Mouse (Mus musculus) kidney, adult 2 months (tissue): ENCODE data around the gene Ccdc6. TPM values are rescaled to one million over a fixed set of nuclear protein-coding genes. Genes with fewer than 3 reads are reported as not detected.
"Not testable (repeated sequence)": the region's sequence is repeated elsewhere in the genome, so short reads cannot be mapped to it uniquely, and the experiment has no call there.

Source experiments
- DNase-seq: peaks from one replicate; pipeline ENCODE4 v3.0.0; 2021
- H3K27ac ChIP-seq: fragments of 200-500 bp; 2 replicates; pipeline ENCODE4 v1.5.1; 2012; ENCODE audit warnings: low read depth, low read length, control low read depth, inconsistent platforms; ENCODE audit not compliant: insufficient read depth
- H3K27me3 ChIP-seq: fragments of 200-500 bp; replicated peaks from 2 replicates; pipeline ENCODE4 v1.6.1; 2012; ENCODE audit warnings: mild to moderate bottlenecking, moderate library complexity, low read length, inconsistent platforms; ENCODE audit not compliant: control insufficient read depth, insufficient read depth
- H3K36me3 ChIP-seq: fragments of 200-500 bp; 2 replicates; pipeline ENCODE4 v1.6.1; 2012; ENCODE audit warnings: mild to moderate bottlenecking, moderate library complexity, low read length, inconsistent platforms; ENCODE audit not compliant: control insufficient read depth, insufficient read depth
- H3K4me1 ChIP-seq: fragments of 200-500 bp; 2 replicates; pipeline ENCODE4 v1.6.1; 2011; ENCODE audit warnings: low read length; ENCODE audit not compliant: control insufficient read depth, insufficient read depth
- H3K4me3 ChIP-seq: fragments of 200-500 bp; 2 replicates; pipeline ENCODE4 v1.5.1; 2011; ENCODE audit warnings: mild to moderate bottlenecking, low read depth, low read length, control low read depth; ENCODE audit not compliant: insufficient read depth
- CTCF ChIP-seq: fragments of 200-500 bp; conservative IDR thresholded peaks from 2 replicates; pipeline ENCODE4 v1.5.1; 2011; ENCODE audit warnings: low read depth, mild to moderate bottlenecking, control low read depth, low read length, moderate library complexity, mixed read lengths; ENCODE audit not compliant: insufficient read depth, insufficient read length
- POLR2A ChIP-seq: fragments of 200-500 bp; IDR thresholded peaks from one replicate; pipeline ENCODE4 v1.6.1; 2011; ENCODE audit warnings: low read depth, low read length, control low read depth
- WGBS: fragments of 180-500 bp; shearing (Covaris S2); methylation state at CpG from one replicate; pipeline ENCODE4 v1.1.7; 2018; 5-methylcytosine and 5-hydroxymethylcytosine counted together
- polyA plus RNA-seq: library from polyadenylated mRNA; depleted of rRNA; stranded (reverse); fragments of >200 nt; gene quantifications from 2 replicates; pipeline ENCODE4 v1.2.3, GENCODE M21; 2012

Gene Ccdc6
- polyA plus RNA-seq, 1 experiment: 37.0 TPM

DNA sequence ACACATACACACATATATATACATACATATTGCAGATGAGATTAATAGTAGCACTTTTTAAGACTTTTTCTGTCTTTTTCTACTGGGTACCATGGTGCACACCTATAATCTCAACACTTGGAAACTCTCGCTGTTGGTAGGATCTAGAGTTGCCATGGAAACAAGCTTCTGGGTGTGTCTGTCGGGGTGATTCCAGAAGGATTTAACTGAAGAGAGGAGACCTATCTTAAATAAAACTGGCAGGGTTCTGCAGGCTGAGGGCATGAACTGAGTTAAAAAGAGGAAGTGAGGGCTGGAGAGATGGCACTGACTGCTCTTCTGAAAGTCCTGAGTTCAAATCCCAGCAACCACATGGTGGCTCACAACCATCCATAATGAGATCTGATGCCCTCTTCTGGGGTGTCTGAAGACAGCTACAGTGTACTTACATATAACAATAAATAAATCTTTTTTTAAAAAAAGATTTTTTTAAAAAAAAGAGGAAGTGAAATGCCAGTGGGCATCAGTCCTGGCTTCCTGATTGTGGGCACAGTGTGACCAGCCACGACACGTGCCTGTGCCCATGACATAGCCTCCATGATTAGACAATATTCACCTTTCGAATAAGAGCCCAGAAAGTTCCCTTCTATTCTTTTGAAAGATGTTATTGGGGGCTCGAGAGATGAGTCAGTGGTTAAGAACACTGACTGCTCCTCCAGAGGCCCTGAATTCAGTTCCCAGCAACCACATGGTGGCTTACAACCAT is 102.7 kb downstream of the Ccdc6 start:
- DNase-seq: no peak
- 89% methylated on average over 6 of the region's 6 CpGs for WGBS
- TF ChIP-seq CTCF: no peak
- TF ChIP-seq POLR2A: no peak

DNA sequence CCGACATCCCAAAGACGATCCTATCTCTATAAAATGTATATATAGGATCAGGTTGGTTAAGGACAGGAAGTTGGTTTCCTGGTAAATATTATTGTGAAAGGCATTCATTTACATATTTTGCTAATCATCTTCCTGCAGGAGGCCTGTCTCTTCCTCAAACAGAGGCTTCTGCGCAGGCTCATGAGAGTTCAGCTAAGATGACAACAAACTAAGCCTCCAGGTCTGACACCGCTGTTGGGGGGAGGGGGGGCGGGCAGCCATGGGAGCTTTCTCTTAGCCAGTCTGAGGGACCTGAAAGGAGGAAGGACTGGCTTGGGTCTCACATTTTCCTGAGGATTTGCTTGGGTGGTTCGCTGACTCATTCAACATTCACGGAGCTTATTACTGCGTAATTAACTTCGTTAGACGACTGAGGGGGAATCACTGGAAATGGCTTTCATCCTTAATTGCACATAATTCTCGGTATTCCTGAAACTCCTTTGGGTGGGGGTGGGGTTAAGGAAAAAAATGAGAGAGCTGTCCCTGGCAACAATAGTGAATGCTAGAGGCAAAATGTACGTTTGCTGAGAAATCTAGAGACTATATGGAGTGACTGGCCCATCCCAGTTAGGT is 104.1 kb downstream of the Ccdc6 start:
- Histone ChIP-seq H3K4me3 (no peak overlapping the region), H3K36me3 (no peaks in the 10 kb centered on the region), H3K4me1 (peaks cover 8% of the 10 kb centered on the region; the same call in 1 of the 2 replicates), H3K27ac (no peak overlapping the region), H3K27me3 (no peaks in the 10 kb centered on the region)
- TF ChIP-seq CTCF: no peak
- no peak for DNase-seq
- 52% methylated on average over 12 of the region's 12 CpGs for WGBS

More for the DNA sequence above, 102.7 kb downstream of the Ccdc6 start:
- no peaks in the 10 kb centered on the region for H3K36me3 ChIP-seq
- H3K4me3 ChIP-seq: no peak overlapping the region
- H3K27ac ChIP-seq: no peak overlapping the region
- no peaks in the 10 kb centered on the region for H3K27me3 ChIP-seq
- H3K4me1 ChIP-seq: peaks cover 9% of the 10 kb centered on the region; the same call in 1 of the 2 replicates

DNA sequence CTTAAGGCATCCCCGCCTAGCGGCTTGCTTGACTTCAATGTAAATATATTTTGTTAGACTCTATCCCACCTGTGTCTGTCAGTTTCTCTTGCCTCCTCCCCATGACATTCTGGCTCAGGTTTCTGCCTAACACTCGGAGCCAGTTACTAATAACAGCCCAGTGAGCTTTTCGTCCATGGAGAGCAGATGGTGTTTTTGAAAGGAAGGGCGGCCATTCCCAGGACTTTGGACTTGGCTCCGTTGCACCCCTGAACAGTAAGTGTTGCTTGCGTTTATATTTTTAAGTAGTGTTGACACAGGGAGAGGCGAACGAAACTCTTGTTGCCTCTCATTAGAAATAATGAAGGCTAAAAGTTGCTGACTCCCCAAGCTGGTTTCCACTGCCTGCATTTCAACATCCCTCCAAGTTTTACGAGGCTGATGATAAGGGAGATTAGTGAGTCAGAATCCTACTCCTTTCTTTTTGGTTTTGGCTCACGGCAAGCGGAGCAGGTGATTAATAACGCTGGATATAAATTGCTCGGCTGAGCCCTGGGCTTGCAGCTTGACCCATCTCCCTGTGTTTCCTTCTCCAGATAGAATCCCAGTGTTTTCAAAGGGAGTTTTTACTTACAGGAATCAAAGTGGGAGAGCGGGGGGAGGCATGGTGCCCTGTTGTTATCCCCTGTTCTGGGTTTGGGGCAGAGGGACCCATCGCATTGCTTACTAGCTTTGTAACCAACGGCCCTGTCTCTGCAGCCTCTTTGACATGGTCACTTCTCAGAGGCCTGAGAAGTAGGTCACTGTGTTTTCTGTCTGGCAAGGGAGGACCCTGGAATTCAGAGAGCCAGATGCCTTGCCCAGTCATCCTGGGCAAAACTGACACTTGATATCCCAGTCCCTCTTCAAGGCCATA is 107.8 kb downstream of the Ccdc6 start, which contains the start of gene Mrln:
Gene Mrln, plus strand, starts transcription at position 160 of the 895 bp plus-strand sequence.
- DNase-seq: peak; percentile 67
- TF ChIP-seq CTCF (no peak), POLR2A (no peak)
- H3K4me3 ChIP-seq: no peak within 1 kb of the TSS
- H3K27ac ChIP-seq: no peak within 1 kb of the TSS
- peaks cover 7% of the 10 kb centered on the region; the same call in 1 of the 2 replicates for H3K4me1 ChIP-seq
- 30% methylated on average over 17 of the region's 17 CpGs for WGBS
- H3K36me3 ChIP-seq: no peaks in the 10 kb centered on the region
- no peaks in the 10 kb centered on the region for H3K27me3 ChIP-seq

DNA sequence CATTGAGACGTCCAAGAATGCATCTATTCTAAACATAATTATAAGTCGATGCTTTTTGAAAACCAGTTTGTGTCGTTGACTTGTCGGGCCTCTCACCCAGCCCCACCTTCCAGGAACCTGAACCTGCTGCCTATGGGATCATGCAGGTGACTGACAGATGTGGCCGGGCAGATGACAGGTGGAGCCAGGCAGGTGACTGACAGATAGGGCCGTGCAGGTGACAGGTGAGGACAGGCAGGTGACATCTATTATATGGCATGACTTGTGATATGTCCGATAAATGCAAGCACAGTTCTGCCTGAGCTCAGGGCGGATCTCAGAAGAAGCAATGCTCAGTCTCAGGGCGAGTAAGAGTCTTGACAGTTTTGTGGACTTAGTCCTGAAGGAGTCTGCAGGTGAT is 114.4 kb downstream of the Ccdc6 start:
- Histone ChIP-seq H3K27ac (no peak overlapping the region), H3K27me3 (no peaks in the 10 kb centered on the region), H3K4me1 (no peaks in the 10 kb centered on the region), H3K36me3 (no peaks in the 10 kb centered on the region), H3K4me3 (no peak overlapping the region)
- TF ChIP-seq CTCF: no peak
- no peak for TF ChIP-seq POLR2A
- 85% methylated on average over 9 of the region's 9 CpGs for WGBS
- DNase-seq: no peak

DNA sequence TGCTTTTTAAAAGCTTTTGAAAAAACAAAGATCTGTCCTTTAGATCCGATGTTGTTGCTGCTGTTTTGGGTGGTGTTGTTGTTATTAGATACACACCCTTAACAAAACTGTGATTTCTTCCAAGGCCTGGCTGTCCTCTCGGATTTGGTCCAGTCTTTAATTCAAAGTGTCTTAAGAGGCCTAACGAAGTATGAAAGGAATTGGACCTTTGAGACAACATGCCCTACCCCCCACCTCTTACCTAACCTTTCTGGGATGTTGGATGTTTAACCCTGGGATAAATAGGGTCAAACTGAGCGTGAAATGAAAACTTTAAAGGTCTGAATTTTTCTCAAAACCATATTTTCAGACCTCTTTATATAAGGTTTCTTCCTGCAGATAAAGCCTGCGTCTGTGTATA is 124.0 kb downstream of the Ccdc6 start:
- Histone ChIP-seq H3K27me3 (no peaks in the 10 kb centered on the region), H3K4me1 (peaks cover 27% of the 10 kb centered on the region), H3K4me3 (no peak overlapping the region), H3K36me3 (no peaks in the 10 kb centered on the region), H3K27ac (peak overlapping the region; percentile 95)
- 35% methylated on average over 5 of the region's 5 CpGs for WGBS
- no peak for TF ChIP-seq POLR2A
- no peak for TF ChIP-seq CTCF
- peak; percentile 90 for DNase-seq

DNA sequence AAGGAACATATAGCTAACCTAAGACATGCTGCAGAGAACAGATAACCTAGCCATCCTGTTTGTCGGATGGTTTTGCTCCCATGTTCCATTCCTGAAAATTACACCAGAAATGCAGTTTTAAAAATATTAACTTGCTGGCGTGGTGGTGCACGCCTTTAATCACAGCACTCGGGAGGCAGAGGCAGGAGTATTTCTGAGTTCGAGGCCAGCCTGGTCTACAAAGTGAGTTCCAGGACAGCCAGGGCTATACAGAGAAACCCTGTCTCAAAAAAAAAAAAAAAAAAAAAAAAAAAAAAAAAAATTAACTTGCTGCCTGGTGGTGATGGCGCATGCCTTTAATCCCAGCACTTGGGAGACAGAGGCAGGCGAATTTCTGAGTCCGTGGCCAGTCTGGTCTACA is 125.3 kb downstream of the Ccdc6 start:
- peaks cover 31% of the 10 kb centered on the region for H3K4me1 ChIP-seq
- H3K36me3 ChIP-seq, H3K4me3 ChIP-seq, H3K27me3 ChIP-seq, DNase-seq, H3K27ac ChIP-seq: not testable (repeated sequence)
- 84% methylated on average over 8 of the region's 8 CpGs for WGBS

DNA sequence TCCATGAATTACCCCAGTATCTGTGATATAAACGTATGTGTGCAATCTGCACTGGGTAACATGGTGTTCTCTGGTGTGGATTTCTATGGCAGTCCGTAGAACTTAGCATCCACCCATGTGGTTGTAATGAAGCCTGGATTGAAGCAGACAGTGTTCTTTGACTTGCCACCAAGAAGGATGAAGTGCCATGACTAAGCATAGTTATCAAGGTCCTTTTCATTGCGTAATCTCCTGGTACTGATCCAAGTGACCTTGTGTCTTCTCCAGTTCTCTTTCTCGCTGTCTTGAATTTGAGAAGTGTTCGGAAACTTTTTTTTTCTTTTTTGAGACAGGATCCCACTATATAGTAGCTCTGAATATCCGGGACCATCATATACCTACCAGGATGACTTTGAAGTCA is 127.7 kb downstream of the Ccdc6 start:
- peak; percentile 93 for DNase-seq
- H3K36me3 ChIP-seq: no peaks in the 10 kb centered on the region
- WGBS: 64% methylated on average over 6 of the region's 6 CpGs
- TF ChIP-seq CTCF: no peak
- H3K4me1 ChIP-seq: peaks cover 31% of the 10 kb centered on the region
- H3K4me3 ChIP-seq: no peak overlapping the region
- H3K27me3 ChIP-seq: no peaks in the 10 kb centered on the region
- peak overlapping the region; percentile 87 for H3K27ac ChIP-seq
